Mouse (Mus musculus) C2C12 (cell line): ENCODE results near the gene D930020B18Rik. TPM values are rescaled to one million over a fixed set of nuclear protein-coding genes. Genes with fewer than 3 reads are reported as not detected.
A peak's percentile ranks its signal among the peaks of the same experiment; 100 is the strongest.

Experiments
- H3K27me3 ChIP-seq: one replicate; pipeline ENCODE4 v1.6.1; 2011; ENCODE audit not compliant: control insufficient read depth, insufficient read depth, insufficient read length
- H3K36me3 ChIP-seq: one replicate; pipeline ENCODE4 v1.6.1; 2011; ENCODE audit not compliant: control insufficient read depth, insufficient read depth
- H3K4me3 ChIP-seq: one replicate; pipeline ENCODE4 v1.5.1; 2011; ENCODE audit warnings: mild to moderate bottlenecking, control low read depth; ENCODE audit not compliant: poor library complexity, insufficient read depth, severe bottlenecking
- H3K79me2 ChIP-seq: one replicate; pipeline ENCODE4 v1.6.1; 2011; ENCODE audit not compliant: control insufficient read depth, insufficient read depth
- H3K79me3 ChIP-seq: one replicate; pipeline ENCODE4 v1.6.1; 2011; ENCODE audit warnings: low read depth, control low read depth
- H3ac ChIP-seq: one replicate; pipeline ENCODE3; 2011; ENCODE audit warnings: low read depth; ENCODE audit not compliant: control insufficient read depth, insufficient read length
- CEBPB ChIP-seq: IDR thresholded peaks from one replicate; pipeline ENCODE4 v1.6.1; 2011; ENCODE audit warnings: low read depth, mild to moderate bottlenecking, control low read depth, moderate library complexity
- CTCF ChIP-seq: IDR thresholded peaks from one replicate; pipeline ENCODE4 v1.5.1; 2011; ENCODE audit not compliant: control insufficient read depth, insufficient read depth, insufficient read length
- FOSL1 ChIP-seq: IDR thresholded peaks from one replicate; pipeline ENCODE4 v1.8.0; 2011; ENCODE audit warnings: mild to moderate bottlenecking, low read length; ENCODE audit not compliant: poor library complexity, insufficient read depth, severe bottlenecking
- MAX ChIP-seq: IDR thresholded peaks from one replicate; pipeline ENCODE4 v1.6.1; 2011; ENCODE audit warnings: mild to moderate bottlenecking, control low read depth
- MYOD1 ChIP-seq: IDR thresholded peaks from one replicate; pipeline ENCODE4 v1.6.1; 2011; ENCODE audit warnings: low read depth; ENCODE audit not compliant: control insufficient read depth, insufficient read length
- MYOG ChIP-seq: IDR thresholded peaks from one replicate; pipeline ENCODE4 v1.6.1; 2011; ENCODE audit not compliant: control insufficient read depth, insufficient read length; ENCODE audit errors: extremely low read depth
- USF1 ChIP-seq: IDR thresholded peaks from one replicate; pipeline ENCODE4 v1.6.1; 2011; ENCODE audit warnings: low read depth, mild to moderate bottlenecking, control low read depth, moderate library complexity
- polyA plus RNA-seq: library from polyadenylated mRNA; unstranded; fragments of >200 nt; fragmentation: generic; extraction: Trizol; gene quantifications from one replicate; pipeline ENCODE4 v1.2.1, GENCODE M21; 2012; ENCODE audit warnings: missing spikeins

Gene D930020B18Rik
- polyA plus RNA-seq, 1 experiment, result not detected

DNA sequence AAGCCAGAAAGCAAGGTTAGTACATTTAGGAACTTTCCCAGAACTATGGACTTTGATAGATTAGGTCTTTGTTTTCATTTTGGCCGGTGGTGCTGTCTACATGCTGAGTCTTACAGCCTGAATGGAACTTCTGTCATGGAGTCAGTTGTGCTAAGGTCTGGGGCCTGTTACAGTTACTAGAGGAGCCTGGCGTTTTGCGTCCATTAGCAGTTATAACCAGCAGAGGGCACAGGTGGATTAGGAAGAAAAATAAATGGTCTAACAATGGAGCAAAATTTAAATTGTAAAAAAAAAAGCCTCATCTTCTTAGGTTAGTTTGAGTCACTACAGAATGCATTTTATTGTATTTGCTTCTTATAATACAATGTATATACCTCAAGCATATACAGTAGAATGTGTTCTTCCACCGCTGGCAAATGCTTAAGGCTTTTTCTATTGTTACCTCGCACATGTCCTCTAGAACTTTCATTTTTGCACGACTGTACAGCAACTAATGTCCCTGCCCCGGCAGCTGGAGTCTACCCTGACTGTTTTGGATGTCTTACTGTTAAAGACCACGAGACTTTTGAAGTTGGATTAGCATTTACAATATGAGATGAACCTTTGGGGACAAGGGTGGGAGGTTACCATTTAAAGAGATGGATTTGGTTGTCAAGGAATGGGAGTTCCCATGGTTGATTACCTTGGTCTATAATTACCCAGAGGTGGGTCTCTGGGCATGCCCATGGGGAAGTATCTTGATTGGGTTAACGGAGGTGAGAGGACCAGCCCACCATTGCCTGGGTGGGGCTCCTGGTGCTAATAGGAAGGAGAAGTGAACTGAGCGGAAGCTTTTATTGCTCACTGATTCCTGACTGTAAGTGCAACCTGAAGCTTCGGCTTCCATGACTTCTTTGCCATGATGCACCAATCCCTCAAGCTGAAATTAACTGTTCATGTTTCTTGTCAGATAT lies 60.2 kb downstream of the D930020B18Rik start:
- no peak overlapping the region for H3ac ChIP-seq
- TF ChIP-seq FOSL1 (no peak), CTCF (peak; percentile 23), MAX (no peak), MYOG (no peak), CEBPB (no peak), MYOD1 (no peak)
- no peaks in the 10 kb centered on the region for H3K79me3 ChIP-seq
- H3K4me3 ChIP-seq, result no peak overlapping the region
- H3K36me3 ChIP-seq, result no peaks in the 10 kb centered on the region
- H3K27me3 ChIP-seq, result no peaks in the 10 kb centered on the region
- no peaks in the 10 kb centered on the region for H3K79me2 ChIP-seq

- TF ChIP-seq MAX (no peak), FOSL1 (no peak), CTCF (no peak), MYOG (no peak), CEBPB (no peak), MYOD1 (no peak)
- no peaks in the 10 kb centered on the region for H3K79me3 ChIP-seq
Measured at GRCm38 (mm10) chr10:121703619-121704018, 62.2 kb downstream of the D930020B18Rik start.

GRCm38 (mm10) chr10:121704871-121705270 lies 63.5 kb downstream of the D930020B18Rik start:
- H3K36me3 ChIP-seq, result no peaks in the 10 kb centered on the region
- no peak overlapping the region for H3ac ChIP-seq
- H3K79me3 ChIP-seq, result no peaks in the 10 kb centered on the region
- TF ChIP-seq MAX, result no peak
- no peak for TF ChIP-seq FOSL1
- no peak for TF ChIP-seq CTCF
- no peak for TF ChIP-seq USF1
- no peak for TF ChIP-seq MYOD1
- no peak for TF ChIP-seq MYOG
- no peak for TF ChIP-seq CEBPB
- no peaks in the 10 kb centered on the region for H3K79me2 ChIP-seq
- no peak overlapping the region for H3K4me3 ChIP-seq
- no peaks in the 10 kb centered on the region for H3K27me3 ChIP-seq

More at GRCm38 (mm10) chr10:121703619-121704018, 62.2 kb downstream of the D930020B18Rik start:
- H3ac ChIP-seq, result no peak overlapping the region
- H3K36me3 ChIP-seq, result no peaks in the 10 kb centered on the region
- H3K79me2 ChIP-seq, result no peaks in the 10 kb centered on the region
- H3K4me3 ChIP-seq, result no peak overlapping the region
- no peaks in the 10 kb centered on the region for H3K27me3 ChIP-seq

DNA sequence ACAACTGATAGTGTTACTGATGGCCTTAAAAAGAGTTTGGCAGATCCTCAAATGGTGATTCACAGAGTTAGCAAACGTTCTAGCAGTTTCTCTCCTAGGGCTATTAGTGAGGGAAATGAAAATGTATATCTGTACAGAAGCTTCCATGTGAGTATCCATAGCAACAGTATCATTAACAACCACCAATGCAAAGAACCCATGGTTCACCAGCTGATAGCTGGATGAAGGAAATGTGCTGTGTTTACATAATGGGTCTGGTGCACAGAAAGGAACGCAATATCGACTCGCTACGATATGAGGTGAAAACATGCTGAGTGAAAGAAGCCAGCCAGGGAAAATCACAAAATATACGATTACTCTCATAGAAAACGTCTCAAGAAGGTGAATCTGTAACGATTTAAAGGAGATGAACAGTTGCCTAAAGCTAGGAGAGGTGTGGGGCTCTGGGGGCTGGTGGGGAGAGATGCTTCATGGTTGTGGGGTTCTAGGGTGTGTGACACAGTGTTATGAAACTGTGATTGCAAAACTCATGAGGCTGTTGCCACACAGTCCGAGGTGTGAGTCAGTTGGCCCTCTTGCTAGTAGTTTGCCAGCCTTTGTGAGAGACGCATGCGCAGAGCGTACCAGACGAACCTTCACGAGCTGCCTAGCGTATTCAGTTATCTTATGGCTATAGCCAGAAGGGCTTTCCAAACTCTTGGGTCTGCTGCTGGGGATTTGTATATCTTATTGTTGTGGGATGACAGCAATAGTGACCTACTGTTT lies 64.2 kb downstream of the D930020B18Rik start:
- Histone ChIP-seq H3K79me3 (no peaks in the 10 kb centered on the region), H3K27me3 (no peaks in the 10 kb centered on the region), H3K79me2 (no peaks in the 10 kb centered on the region), H3ac (no peak overlapping the region), H3K4me3 (no peak overlapping the region), H3K36me3 (no peaks in the 10 kb centered on the region)
- TF ChIP-seq FOSL1, result no peak
- no peak for TF ChIP-seq MYOD1
- TF ChIP-seq CEBPB, result no peak
- TF ChIP-seq MYOG, result no peak
- no peak for TF ChIP-seq USF1
- no peak for TF ChIP-seq MAX
- TF ChIP-seq CTCF, result no peak

DNA sequence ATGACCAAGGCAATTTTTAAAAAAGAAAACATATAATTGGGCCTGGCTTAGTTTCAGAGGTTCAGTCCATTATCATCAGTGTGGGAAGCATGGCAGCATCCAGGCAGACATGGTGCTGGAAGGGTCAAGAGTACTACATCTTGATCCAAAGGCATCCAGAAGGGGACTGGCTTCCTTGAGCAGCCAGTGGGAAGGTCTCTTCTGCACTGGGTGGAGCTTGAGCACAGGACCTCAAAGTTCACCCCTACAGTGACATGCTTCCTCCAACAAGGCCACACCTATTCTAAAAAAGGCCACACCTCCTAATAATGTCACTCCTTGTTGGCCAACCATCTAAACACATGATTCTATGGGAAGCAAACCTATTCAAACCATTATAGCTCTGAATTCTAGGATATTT lies 75.5 kb downstream of the D930020B18Rik start:
- no peaks in the 10 kb centered on the region for H3K79me3 ChIP-seq
- H3K36me3 ChIP-seq, result no peaks in the 10 kb centered on the region
- H3K27me3 ChIP-seq, result no peaks in the 10 kb centered on the region
- H3ac ChIP-seq, result no peak overlapping the region
- H3K4me3 ChIP-seq, result no peak overlapping the region
- TF ChIP-seq FOSL1 (no peak), CEBPB (no peak), CTCF (no peak), MYOG (no peak), MYOD1 (no peak), MAX (no peak), USF1 (no peak)
- H3K79me2 ChIP-seq, result no peaks in the 10 kb centered on the region
